Mouse (Mus musculus) retina, postnatal 7 days (tissue): Measurements from ENCODE around the gene Acoxl.
"Not testable (repeated sequence)": the region's sequence is repeated elsewhere in the genome, so short reads cannot be mapped to it uniquely, and the experiment has no call there.

ENCODE experiments used
- DNase-seq: peaks from one replicate; pipeline ENCODE4 v3.0.0-alpha.2; 2012; ENCODE audit warnings: low read depth, low spot score

The Acoxl gene

GRCm38 (mm10) chr2:128076936-128077335 is 238.3 kb downstream of the Acoxl start:
- no peak for DNase-seq

GRCm38 (mm10) chr2:128078859-128079258 is 240.2 kb downstream of the Acoxl start:
- DNase-seq, result peak; percentile 13

- DNase-seq, result no peak
These were observed 240.6 kb downstream of the Acoxl start for GRCm38 (mm10) chr2:128079316-128079715.

DNA sequence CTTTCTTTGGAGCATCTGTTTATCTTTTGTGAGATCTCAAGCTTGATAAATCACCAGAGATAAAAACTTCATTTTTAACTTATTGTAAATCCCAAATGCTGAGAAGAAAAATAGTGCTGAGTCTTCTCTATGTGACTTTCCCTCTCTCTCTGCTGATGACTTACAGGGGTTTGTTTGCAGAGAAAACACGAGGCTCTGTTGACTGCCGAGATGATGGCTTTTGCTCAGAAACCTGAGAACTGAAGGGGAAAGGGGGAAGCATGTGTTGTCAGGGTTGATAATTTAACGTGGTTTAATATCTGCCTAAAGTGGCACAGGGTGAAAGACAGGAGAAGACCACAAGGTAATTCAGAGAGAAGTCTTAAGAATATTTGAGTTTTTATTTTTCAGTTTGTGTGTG is 245.2 kb downstream of the Acoxl start:
- no peak for DNase-seq

- DNase-seq, result no peak
These were observed 245.9 kb downstream of the Acoxl start for GRCm38 (mm10) chr2:128084607-128085006.

GRCm38 (mm10) chr2:128085481-128085880 is 246.8 kb downstream of the Acoxl start:
- no peak for DNase-seq

DNA sequence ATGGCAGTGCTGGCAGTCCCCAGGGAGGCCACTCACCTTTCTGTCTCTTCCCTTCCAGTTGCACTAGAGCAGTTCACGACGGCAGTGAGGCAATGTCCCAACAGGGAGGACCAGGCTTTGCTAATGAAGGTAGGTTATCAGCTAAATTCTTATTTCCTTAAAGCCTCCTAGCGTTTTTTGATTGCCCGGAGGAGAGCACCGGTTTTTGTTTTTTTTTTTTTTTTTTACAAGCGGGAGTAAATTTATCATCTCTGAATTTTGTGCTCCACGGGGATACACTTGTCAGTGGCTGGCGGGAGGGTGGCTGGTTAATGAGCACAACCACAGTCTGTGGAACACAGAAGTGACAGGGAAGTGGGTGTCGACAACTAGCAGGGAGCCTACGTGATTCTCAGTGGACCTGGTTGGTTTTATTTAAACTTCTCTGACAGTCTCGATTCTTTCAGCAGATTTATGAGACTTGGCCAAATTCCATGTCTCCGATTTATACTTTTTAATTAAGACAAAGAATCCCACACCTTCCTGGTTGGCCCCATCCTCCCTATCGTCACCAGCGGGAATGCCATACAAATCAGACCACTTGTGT is 247.7 kb downstream of the Acoxl start:
- no peak for DNase-seq

GRCm38 (mm10) chr2:128086996-128087526 is 248.4 kb downstream of the Acoxl start:
- DNase-seq, result no peak

- no peak for DNase-seq
These were observed 249.3 kb downstream of the Acoxl start for GRCm38 (mm10) chr2:128087798-128088545.

GRCm38 (mm10) chr2:128090283-128090885 is 251.7 kb downstream of the Acoxl start:
- no peak for DNase-seq

- no peak for DNase-seq
These were observed 253.0 kb downstream of the Acoxl start for GRCm38 (mm10) chr2:128091431-128092369.

DNA sequence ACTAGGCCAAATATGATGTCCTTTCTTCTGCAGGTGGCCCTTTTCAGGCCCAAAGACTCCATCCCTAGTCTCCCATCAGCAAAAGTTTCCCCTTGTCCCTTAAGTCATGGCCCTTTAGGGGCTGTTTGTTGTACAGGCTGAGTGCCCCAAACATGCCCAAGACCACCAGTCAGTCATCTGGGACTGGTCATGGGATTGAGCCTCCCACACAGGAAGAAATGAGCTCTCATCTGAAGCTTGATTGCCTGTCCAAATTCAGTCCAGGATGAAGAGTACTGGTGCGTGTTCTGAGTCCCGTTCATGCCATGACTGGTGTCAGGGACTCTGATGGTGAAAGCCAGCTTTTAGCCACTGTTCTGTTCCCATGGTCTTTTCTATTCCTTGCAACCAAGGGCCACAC is 253.8 kb downstream of the Acoxl start:
- DNase-seq, result no peak

DNA sequence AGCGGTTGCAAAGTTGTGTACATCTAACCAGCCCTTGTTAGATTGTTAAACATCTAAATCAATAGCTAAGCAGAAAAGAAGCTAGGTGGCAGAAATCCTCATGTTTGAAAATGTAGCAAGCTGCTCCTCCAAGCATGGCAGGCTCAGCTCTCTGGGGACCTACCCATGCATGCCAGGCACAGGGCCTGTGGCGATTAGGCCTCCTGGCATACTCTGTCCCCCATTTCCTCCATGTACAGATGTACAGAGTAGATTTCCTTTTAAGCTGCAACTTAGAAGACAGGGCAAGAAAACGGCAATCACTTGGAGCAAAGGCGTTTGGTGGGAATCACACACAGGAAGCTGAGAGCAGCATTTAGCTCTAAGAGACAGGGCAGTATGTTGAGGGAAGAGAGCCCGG is 255.5 kb downstream of the Acoxl start:
- no peak for DNase-seq

DNA sequence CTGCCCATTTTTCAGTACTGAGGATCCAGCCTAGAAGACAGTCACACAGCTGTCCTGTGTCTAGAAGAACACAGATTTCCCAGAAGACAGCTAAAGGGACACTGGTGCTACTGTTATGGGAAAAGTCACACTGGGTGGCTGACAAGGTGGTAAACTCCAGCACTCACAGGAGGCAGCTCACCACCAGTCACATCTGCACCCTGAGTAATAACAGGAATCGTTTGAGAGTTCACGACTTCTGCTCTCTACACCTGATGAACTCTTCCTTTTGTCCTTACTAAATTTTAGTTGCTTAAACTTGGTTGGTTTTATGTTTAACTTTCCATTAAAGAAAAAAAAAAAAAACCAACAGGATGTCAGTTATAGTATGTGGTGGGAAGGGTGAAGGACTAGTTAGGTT is 255.9 kb downstream of the Acoxl start:
- no peak for DNase-seq

DNA sequence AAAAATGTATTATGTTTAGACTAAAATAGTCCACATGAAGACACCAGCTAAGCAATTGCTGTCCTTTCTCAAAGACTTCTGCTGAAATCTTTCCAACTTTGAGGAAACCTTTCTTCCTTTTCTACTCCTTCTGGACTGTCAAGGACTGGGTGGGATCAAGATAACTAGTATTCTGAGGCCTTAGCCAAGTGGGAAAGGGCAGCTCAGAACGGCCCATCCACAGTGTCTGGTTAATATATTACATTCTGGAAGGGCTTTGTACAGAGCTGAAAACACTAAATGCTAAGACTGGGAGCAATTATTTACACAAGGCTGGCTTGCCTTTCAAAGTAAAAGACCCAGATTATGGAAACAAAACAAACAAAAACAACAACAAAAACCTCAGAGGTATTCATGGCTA is 256.6 kb downstream of the Acoxl start:
- no peak for DNase-seq

DNA sequence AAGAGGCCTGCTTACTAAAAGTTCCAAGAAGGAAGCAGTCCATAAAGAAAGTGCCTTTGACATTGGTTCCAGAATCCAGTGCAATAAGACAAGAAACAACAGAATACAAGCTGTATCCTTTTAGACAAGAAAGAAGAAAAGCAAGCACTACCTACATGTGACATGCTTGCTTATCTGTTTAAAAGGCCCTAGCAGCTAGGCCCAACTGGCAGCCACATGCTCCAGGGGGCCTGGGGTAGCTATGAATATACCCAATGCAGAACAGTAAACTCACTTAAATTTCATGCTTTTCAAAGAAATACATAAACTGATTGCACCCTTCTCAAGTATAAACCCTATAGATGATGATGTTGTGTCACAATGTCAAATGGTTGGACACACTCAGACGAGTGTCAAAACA is 257.4 kb downstream of the Acoxl start:
- no peak for DNase-seq

DNA sequence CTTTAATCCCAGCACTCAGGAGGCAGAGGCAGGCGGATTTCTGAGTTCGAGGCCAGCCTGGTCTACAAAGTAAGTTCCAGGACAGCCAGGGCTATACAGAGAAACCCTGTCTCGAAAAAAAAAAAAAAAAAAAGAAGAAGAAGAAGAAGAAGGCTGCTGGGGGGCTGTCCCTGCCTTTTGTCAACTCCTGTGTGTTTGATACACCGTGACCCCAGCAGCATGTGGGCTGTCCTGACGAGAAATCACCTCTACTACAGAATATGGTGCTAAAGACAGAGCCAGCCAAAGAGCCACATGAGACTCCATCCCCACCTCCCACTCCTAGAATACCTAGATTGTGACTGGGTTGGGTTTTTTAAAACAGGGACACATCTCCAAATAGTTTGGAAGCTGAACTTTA is 259.4 kb downstream of the Acoxl start:
- not testable (repeated sequence) for DNase-seq

DNA sequence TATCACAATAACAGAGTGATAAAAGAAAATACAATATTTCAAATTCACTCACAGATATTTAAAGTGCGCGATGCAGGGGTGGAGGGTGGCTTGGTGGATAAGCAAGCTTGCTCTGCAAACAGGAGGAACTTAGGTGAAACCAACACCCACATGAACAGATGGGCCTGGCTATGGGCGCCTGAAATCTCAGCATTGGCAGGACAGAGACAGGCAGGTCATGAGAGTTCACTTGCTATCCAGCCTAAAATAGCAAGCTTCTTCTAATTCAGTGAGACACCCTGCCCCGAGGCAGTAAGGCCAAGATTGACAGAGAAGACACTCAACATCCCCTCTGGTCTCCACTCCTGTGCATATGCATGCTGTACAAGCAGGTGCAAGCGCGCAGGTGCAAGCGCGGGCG is 263.4 kb downstream of the Acoxl start:
- no peak for DNase-seq

DNA sequence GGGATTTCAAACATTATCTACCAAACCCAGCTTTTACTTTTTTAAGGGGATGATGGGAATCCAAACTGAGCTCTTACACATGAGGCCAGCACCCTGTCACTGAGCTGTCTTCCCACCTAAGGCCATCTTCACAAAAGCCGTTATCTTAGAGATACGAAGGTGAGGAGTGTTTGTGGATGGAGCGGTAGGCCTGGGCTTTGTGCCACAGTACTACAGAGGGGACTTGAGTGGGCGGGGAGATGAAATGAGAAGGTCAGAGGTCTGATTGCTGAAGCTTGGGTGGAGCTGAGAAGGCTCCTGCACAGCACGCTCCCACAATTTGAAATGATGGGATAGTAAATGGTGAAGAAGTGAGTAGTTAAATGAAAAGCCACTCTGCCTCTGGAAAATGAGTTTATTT is 266.1 kb downstream of the Acoxl start:
- no peak for DNase-seq

- DNase-seq, result no peak
These were observed 267.0 kb downstream of the Acoxl start for GRCm38 (mm10) chr2:128105651-128106050.

DNA sequence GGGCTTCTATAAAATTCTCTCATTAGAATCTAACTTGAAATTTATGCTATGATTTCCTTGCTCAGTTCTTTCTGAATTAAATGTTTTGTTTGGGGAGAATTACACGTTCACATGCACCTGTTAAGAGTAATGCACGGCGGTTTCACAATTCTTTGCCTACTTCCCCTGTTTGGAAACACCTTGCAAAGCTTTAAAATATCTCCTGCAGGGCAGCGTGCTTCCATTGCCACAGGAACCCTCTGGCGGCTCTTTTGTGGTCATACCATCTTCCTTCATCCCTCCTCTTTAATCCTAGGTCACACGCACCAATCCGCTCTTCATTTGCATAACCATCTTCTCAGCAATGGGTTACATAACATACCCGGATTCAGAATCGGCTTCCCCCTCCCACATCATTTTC is 272.9 kb downstream of the Acoxl start:
- DNase-seq, result no peak

DNA sequence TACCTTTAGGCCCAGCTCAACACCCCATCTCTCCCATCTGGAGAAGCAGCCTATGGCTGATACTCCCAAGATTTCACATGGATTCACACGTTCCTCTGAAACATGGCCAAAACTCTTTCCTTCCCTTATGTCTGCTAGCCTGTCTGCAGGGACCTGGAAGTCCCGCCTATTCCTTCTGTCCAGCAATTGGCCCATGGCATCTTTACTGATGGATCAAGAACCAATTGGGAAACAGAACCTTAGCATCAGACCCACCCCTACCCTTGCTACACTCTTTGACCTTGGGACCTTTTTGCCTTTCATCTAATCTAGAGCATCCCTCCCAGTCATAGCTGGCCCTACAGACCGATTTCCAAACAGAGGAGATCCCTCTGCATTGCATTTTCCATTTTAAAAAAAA is 275.9 kb downstream of the Acoxl start:
- DNase-seq, result no peak
